Mouse (Mus musculus) midbrain, embryonic 14.5 days (tissue): ENCODE results near the gene Gm8909. TPM values are rescaled to one million over a fixed set of nuclear protein-coding genes. Genes with fewer than 3 reads are reported as not detected.
"Not testable (repeated sequence)": the region's sequence is repeated elsewhere in the genome, so short reads cannot be mapped to it uniquely, and the experiment has no call there.

Source experiments
- ATAC-seq: fragments of 200-750 bp; cut with Nextera tagmentation; 2 replicates; pipeline ENCODE4 v1.8.0; 2017; ENCODE audit warnings: moderate number of reproducible peaks, moderate library complexity; ENCODE audit not compliant: low FRiP score, low TSS enrichment
- DNase-seq: peaks from one replicate; pipeline ENCODE4 v3.0.0-alpha.2; 2015
- H3K27ac ChIP-seq: fragments of 300-500 bp; sonication (generic); replicated peaks from 2 replicates; pipeline ENCODE4 v1.5.1; 2014; ENCODE audit warnings: mild to moderate bottlenecking, low read depth, low read length, moderate library complexity
- H3K27me3 ChIP-seq: fragments of 300-500 bp; sonication (generic); 2 replicates; pipeline ENCODE4 v1.6.1; 2014; ENCODE audit warnings: low read length, control low read depth, mixed read lengths; ENCODE audit not compliant: control insufficient read depth, insufficient read depth
- H3K36me3 ChIP-seq: fragments of 300-500 bp; sonication (generic); 2 replicates; pipeline ENCODE4 v1.6.1; 2014; ENCODE audit warnings: low read length, control low read depth; ENCODE audit not compliant: control insufficient read depth, insufficient read depth
- H3K4me1 ChIP-seq: fragments of 300-500 bp; sonication (generic); 2 replicates; pipeline ENCODE4 v1.6.1; 2014; ENCODE audit warnings: mild to moderate bottlenecking, antibody characterized with exemption, low read length, control low read depth; ENCODE audit not compliant: control insufficient read depth, insufficient read depth
- H3K4me2 ChIP-seq: fragments of 300-500 bp; sonication (generic); 2 replicates; pipeline ENCODE4 v1.6.1; 2014; ENCODE audit warnings: mild to moderate bottlenecking, low read length, moderate library complexity
- H3K4me3 ChIP-seq: fragments of 300-500 bp; sonication (generic); replicated peaks from 2 replicates; pipeline ENCODE4 v1.5.1; 2014; ENCODE audit warnings: low read depth, low read length
- H3K9ac ChIP-seq: fragments of 300-500 bp; sonication (generic); replicated peaks from 2 replicates; pipeline ENCODE4 v1.6.1; 2014; ENCODE audit warnings: mild to moderate bottlenecking, low read length, moderate library complexity
- H3K9me3 ChIP-seq: fragments of 300-500 bp; sonication (generic); 2 replicates; pipeline ENCODE4 v1.6.1; 2016; ENCODE audit warnings: low read length, control low read depth, mixed read lengths; ENCODE audit not compliant: control insufficient read depth
- WGBS: fragments of 180-500 bp; shearing (Covaris S2); extraction: QIAGEN DNeasy Blood & Tissue Kit; methylation state at CpG from one replicate; pipeline ENCODE4 v1.1.7; 2014; 5-methylcytosine and 5-hydroxymethylcytosine counted together
- polyA plus RNA-seq: library from polyadenylated mRNA; unstranded; fragments of >200 nt; fragmentation: Nextera tagmentation; extraction: Ambion mirVana; gene quantifications from 2 replicates; pipeline ENCODE4 v1.2.1, GENCODE M21; 2014

Gm8909 gene
- polyA plus RNA-seq, 1 experiment from 2014 or later = not detected

- ATAC-seq (no peak), DNase-seq (no peak)
- H3K9ac ChIP-seq = no peak overlapping the region
- no peaks in the 10 kb centered on the region for H3K9me3 ChIP-seq
- no peak overlapping the region for H3K4me3 ChIP-seq
- no peak overlapping the region for H3K4me2 ChIP-seq
- no peak overlapping the region for H3K27ac ChIP-seq
- H3K36me3 ChIP-seq = no peaks in the 10 kb centered on the region
- 74% methylated on average over 2 of the region's 2 CpGs for WGBS
- H3K27me3 ChIP-seq = peaks cover 7% of the 10 kb centered on the region; the same call in 1 of the 2 replicates
- H3K4me1 ChIP-seq = no peaks in the 10 kb centered on the region
Observed at GRCm38 (mm10) chr17:36192371-36192770, 24.0 kb upstream of the Gm8909 start.

- no peaks in the 10 kb centered on the region for H3K9me3 ChIP-seq
- no peak within 1 kb of the TSS for H3K9ac ChIP-seq
- no peak within 1 kb of the TSS for H3K27ac ChIP-seq
- H3K4me1 ChIP-seq = no peaks in the 10 kb centered on the region
- H3K36me3 ChIP-seq = no peaks in the 10 kb centered on the region
- ATAC-seq = no peak
- WGBS = 65% methylated on average over 2 of the region's 2 CpGs
- DNase-seq = no peak
- peaks cover 7% of the 10 kb centered on the region; the same call in 1 of the 2 replicates for H3K27me3 ChIP-seq
- H3K4me2 ChIP-seq = no peak within 1 kb of the TSS
- no peak within 1 kb of the TSS for H3K4me3 ChIP-seq
Observed at GRCm38 (mm10) chr17:36190169-36190507, 21.8 kb upstream of the Gm8909 start, which contains the start of gene H2-T3. Gene H2-T3, minus strand, starts transcription at chr17:36190287.

DNA sequence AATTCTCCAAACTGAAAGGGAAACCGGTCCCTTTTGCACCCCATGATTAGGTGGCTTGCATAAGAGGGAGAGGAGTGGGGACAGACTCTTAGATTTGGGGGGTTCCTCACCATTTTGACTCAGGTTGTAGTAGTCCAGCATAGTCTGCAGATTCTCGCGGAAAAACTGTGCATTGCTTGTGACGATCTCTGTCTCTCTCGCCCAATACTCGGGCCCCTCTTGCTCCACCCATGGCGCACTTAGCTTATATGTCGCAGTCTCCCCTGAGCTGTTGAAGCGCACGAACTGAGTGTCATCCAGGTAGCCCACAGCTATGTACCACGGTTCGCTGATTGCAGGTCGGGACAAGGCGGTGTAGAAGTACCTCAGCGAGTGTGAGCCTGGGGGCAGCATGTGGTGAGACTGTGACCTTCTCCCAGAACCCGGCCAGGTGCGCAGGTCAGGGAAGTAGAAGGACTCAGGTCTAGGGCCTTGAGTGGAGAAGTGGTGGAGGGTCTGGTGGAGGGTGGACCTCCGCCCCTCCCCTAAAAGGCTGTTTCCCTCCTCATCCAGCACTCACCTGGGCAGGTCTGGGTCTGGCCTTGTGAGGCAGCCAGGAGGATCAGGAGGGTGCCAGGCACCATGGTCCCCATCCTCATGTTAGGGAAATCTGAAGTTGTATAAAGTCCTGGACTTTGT lies 21.3 kb upstream of the Gm8909 start:
- Histone ChIP-seq H3K36me3 (no peaks in the 10 kb centered on the region), H3K4me1 (no peaks in the 10 kb centered on the region), H3K4me2 (no peak overlapping the region), H3K9ac (no peak overlapping the region), H3K4me3 (no peak overlapping the region), H3K27me3 (peaks cover 7% of the 10 kb centered on the region; the same call in 1 of the 2 replicates), H3K9me3 (no peaks in the 10 kb centered on the region), H3K27ac (no peak overlapping the region)
- no peak for DNase-seq
- 42% methylated on average over 18 of the region's 18 CpGs for WGBS
- no peak; the same call in 1 of the 2 replicates for ATAC-seq

GRCm38 (mm10) chr17:36187540-36187939 lies 19.2 kb upstream of the Gm8909 start:
- no peak for DNase-seq
- Histone ChIP-seq H3K4me1 (no peaks in the 10 kb centered on the region), H3K4me3 (no peak overlapping the region), H3K9ac (no peak overlapping the region), H3K9me3 (no peaks in the 10 kb centered on the region), H3K27me3 (peaks cover 10% of the 10 kb centered on the region; the same call in 1 of the 2 replicates), H3K36me3 (no peaks in the 10 kb centered on the region), H3K27ac (no peak overlapping the region), H3K4me2 (no peak overlapping the region)
- no peak for ATAC-seq
- WGBS = 61% methylated on average over 3 of the region's 3 CpGs

- Histone ChIP-seq H3K4me2 (no peak overlapping the region), H3K36me3 (no peaks in the 10 kb centered on the region), H3K9me3 (no peaks in the 10 kb centered on the region), H3K4me3 (no peak overlapping the region), H3K4me1 (no peaks in the 10 kb centered on the region), H3K27ac (no peak overlapping the region), H3K9ac (no peak overlapping the region), H3K27me3 (peaks cover 5% of the 10 kb centered on the region; the same call in 1 of the 2 replicates)
- ATAC-seq (no peak), DNase-seq (no peak)
- WGBS = 75% methylated on average over 12 of the region's 12 CpGs
Observed at GRCm38 (mm10) chr17:36182212-36182611, 13.9 kb upstream of the Gm8909 start.

DNA sequence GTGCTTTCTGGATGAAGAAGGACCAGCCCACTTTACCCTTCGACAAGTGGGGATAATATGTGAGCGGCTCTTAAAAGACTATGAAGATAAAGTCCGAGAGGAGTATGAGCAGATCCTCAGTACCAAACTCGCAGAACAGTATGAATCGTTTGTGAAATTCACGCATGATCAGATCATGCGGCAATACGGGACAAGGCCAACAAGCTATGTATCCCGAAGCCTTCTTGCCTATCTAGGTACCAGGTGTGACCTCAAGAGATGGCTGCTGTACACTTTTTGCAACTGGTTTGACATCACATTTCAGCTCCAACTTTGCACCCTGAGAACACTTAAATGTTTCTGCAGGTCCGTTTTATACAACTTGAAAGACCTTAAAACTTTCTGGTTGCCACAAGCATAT lies 11.1 kb upstream of the Gm8909 start:
- peak overlapping the region; percentile 52; the same call in 1 of the 2 replicates for H3K4me2 ChIP-seq
- 15% methylated on average over 10 of the region's 10 CpGs for WGBS
- H3K9ac ChIP-seq, DNase-seq, H3K27me3 ChIP-seq, H3K27ac ChIP-seq, H3K36me3 ChIP-seq, H3K4me1 ChIP-seq, H3K9me3 ChIP-seq, ATAC-seq, H3K4me3 ChIP-seq: not testable (repeated sequence)

- ATAC-seq, H3K36me3 ChIP-seq, H3K4me1 ChIP-seq, H3K27me3 ChIP-seq, H3K9me3 ChIP-seq, H3K27ac ChIP-seq: not testable (repeated sequence)
- 0 out of 2 replicates have a peak overlapping the region, but pooled peaks have one; percentile 34 for H3K9ac ChIP-seq
- H3K4me2 ChIP-seq = peak overlapping the region; percentile 52
- under 1% methylated on average over 40 of the region's 40 CpGs for WGBS
- peak overlapping the region; percentile 27 for H3K4me3 ChIP-seq
- DNase-seq = peak; percentile 50
Observed at GRCm38 (mm10) chr17:36178938-36179337, 10.6 kb upstream of the Gm8909 start.

- H3K9ac ChIP-seq, DNase-seq, H3K9me3 ChIP-seq, ATAC-seq, H3K27me3 ChIP-seq, H3K36me3 ChIP-seq, H3K4me3 ChIP-seq, H3K4me2 ChIP-seq, H3K4me1 ChIP-seq, H3K27ac ChIP-seq: not testable (repeated sequence)
- no CpG with 5 or more reads among the region's 2 CpGs for WGBS
Observed at GRCm38 (mm10) chr17:36176132-36176531, 7.8 kb upstream of the Gm8909 start.

DNA sequence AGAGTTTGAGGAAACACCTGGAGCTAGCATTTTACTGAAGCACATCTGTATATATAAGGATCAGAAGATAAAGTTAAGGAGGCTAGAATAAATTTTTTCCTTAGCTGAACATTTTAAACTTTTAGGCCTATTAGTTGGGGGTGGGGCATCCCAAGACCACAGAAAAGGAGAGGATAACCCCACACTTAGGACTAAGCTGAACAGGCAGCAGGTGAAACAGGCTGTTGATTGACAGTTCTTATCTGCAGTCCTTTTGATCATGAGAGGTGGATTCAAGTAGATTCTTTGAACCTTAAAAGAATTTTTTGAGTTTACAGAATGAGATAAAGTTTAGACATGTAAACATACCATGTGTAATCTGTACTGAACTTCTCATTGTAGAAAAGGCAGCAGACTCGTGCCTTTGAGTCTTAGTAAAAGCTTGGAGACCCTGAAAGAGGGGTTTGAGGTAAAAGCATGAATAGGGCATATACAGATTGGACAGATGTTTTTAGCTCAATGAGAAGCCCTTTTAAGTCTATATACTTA lies 2.0 kb upstream of the Gm8909 start:
- H3K4me3 ChIP-seq = no peak overlapping the region
- H3K9me3 ChIP-seq = no peaks in the 10 kb centered on the region
- no peak overlapping the region for H3K9ac ChIP-seq
- H3K36me3 ChIP-seq = no peaks in the 10 kb centered on the region
- no peak for DNase-seq
- H3K4me2 ChIP-seq = no peak overlapping the region
- ATAC-seq = no peak
- H3K27ac ChIP-seq = no peak overlapping the region
- 39% methylated on average over 1 of the region's 1 CpGs for WGBS
- H3K4me1 ChIP-seq = no peaks in the 10 kb centered on the region
- H3K27me3 ChIP-seq = peaks cover 45% of the 10 kb centered on the region
